Comparison of ENCODE assay signal across 27 mouse cellular contexts in the genomic region with DNA sequence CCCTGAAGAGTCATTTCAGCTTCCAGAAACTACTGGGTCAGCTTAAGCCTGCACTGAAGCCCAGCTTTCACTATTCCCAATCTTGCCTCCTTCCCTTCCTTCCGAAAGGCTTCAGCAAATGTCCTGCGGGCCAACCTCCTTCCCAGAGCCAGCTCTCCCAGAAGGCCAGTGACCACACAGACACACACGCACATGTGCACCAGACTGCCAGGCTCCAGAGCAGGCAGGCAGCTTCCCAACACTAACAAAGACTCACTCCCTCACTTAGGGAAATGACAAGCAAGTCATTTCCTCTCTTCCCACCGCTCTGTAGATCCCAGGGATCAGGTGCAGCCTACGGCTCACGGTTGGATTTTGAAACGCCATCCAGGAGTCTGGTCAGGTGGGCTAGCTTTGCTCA. TPM values are rescaled to one million over a fixed set of nuclear protein-coding genes. Genes with fewer than 3 reads are reported as not detected.
DNase-seq lines count a peak whose midpoint lies in the region; ATAC-seq and TF ChIP-seq lines count a peak whose summit lies in the region.
"Had no signal": no experiment of that assay in that cellular context is flagged by ENCODE, and none has a peak within 500 bp of the region (broad histone marks: within the 10 kb centered on the region; RNA-seq: fewer than 3 reads in every experiment).

No protein-coding gene starts in this region.

- peaks cover 2 to 14% of the 10 kb centered on the region in 2 experiments; a peak in 3 of 4 replicates for H3K4me1 ChIP-seq in heart, embryonic 14.5 days (ENCODE audit: control insufficient read depth in 2 of 2, insufficient read depth in 2 of 2, low read length in 2 of 2)
- H3K4me1 ChIP-seq: forebrain, embryonic 13.5 days; intestine, embryonic 15.5 days had no signal

- no peak overlapping the region for H3K4me3 ChIP-seq in layer of hippocampus, adult 2 months
- H3K4me3 ChIP-seq in heart, embryonic 14.5 days (ENCODE audit: control insufficient read depth in 1 of 2, insufficient read depth in 1 of 2, low read depth in 1 of 2, low read length in 2 of 2): no peak overlapping the region
- H3K4me3 ChIP-seq: forebrain, embryonic 13.5 days; heart, embryonic 15.5 days; hindbrain, embryonic 13.5 days; intestine, embryonic 15.5 days had no signal

- TF ChIP-seq CTCF in layer of hippocampus, adult 2 months (conservative IDR thresholded peaks at IDR 0.05): no peak

- no peak overlapping the region for H3K9ac ChIP-seq in heart, embryonic 14.5 days (ENCODE audit: low read length)
- H3K9ac ChIP-seq: forebrain, embryonic 13.5 days; heart, embryonic 15.5 days; hindbrain, embryonic 13.5 days; intestine, embryonic 15.5 days had no signal

- peak overlapping the region; percentile 53 for H3K27ac ChIP-seq in layer of hippocampus, adult 2 months
- H3K27ac ChIP-seq in heart, embryonic 14.5 days (replicated peaks in 1 of 2; ENCODE audit: control insufficient read depth in 1 of 2, insufficient read depth in 1 of 2, low read depth in 2 of 2, low read length in 2 of 2): no peak overlapping the region
- H3K27ac ChIP-seq: forebrain, embryonic 13.5 days; heart, embryonic 15.5 days; hindbrain, embryonic 13.5 days; intestine, embryonic 15.5 days had no signal

- 59% methylated on average over 7 of the region's 7 CpGs for WGBS in heart, embryonic 14.5 days

- H3K9me3 ChIP-seq in heart, embryonic 14.5 days (ENCODE audit: control insufficient read depth, low read length): no peaks in the 10 kb centered on the region
- H3K9me3 ChIP-seq: forebrain, embryonic 13.5 days; heart, embryonic 15.5 days; hindbrain, embryonic 13.5 days; intestine, embryonic 15.5 days had no signal

- ATAC-seq in cerebellum, adult (ENCODE audit: insufficient number of reproducible peaks, low FRiP score, low TSS enrichment): no peak
- 0 out of 2 replicates have a peak, but pooled peaks have one; percentile 11 for ATAC-seq in heart, embryonic 14.5 days (ENCODE audit: insufficient number of reproducible peaks, insufficient read depth, low FRiP score, low read depth)
- no peak for ATAC-seq in inflammation-experienced regulatory T-cells, adult 6 months
- ATAC-seq: CD4-positive, CD25-positive, alpha-beta regulatory T cell, adult 4 months; forebrain, embryonic 13.5 days; intestine, embryonic 15.5 days; lung, postnatal 0 days; midbrain, embryonic 16.5 days; Patski had no signal

- H3K4me2 ChIP-seq in heart, embryonic 14.5 days (ENCODE audit: low read length): no peak overlapping the region
- H3K4me2 ChIP-seq: forebrain, embryonic 13.5 days; heart, embryonic 15.5 days; hindbrain, embryonic 13.5 days; intestine, embryonic 15.5 days had no signal

- peak; percentile 38 for DNase-seq in cerebellum, adult 11 months
- no peak for DNase-seq in layer of hippocampus, adult 2 months (ENCODE audit: low spot score in 2 of 2)
- DNase-seq in layer of hippocampus, adult 18-20 months (ENCODE audit: low spot score in 2 of 2): no peak
- DNase-seq in brain, adult 2 months (ENCODE audit: low read depth, low spot score): peak; percentile 63
- no peak for DNase-seq in frontal cortex, adult 2 months (ENCODE audit: extremely low spot score in 1 of 2, low spot score in 1 of 2)
- DNase-seq: adrenal gland, postnatal 25 days; gastrocnemius, postnatal 25 days; kidney, postnatal 36 days; liver; retina, postnatal 1 day; thymus, postnatal 14 days had no signal

- H3K27me3 ChIP-seq in heart, embryonic 14.5 days (ENCODE audit: control insufficient read depth, insufficient read depth, low read length): no peaks in the 10 kb centered on the region
- H3K27me3 ChIP-seq: forebrain, embryonic 13.5 days; heart, embryonic 15.5 days; hindbrain, embryonic 13.5 days; intestine, embryonic 15.5 days; Patski had no signal

- H3K36me3 ChIP-seq in heart, embryonic 14.5 days (ENCODE audit: control insufficient read depth, insufficient read depth, low read length): no peaks in the 10 kb centered on the region
- H3K36me3 ChIP-seq: heart, embryonic 15.5 days; hindbrain, embryonic 13.5 days; intestine, embryonic 15.5 days had no signal

RNA-seq across cellular contexts. Expression of gene Zfyve28, which starts 12.1 kb away (rescaled TPM):
- total RNA-seq in layer of hippocampus, adult 2 months (2021): 10 to 100 TPM; 35.0 to 35.8 TPM
- total RNA-seq in layer of hippocampus, adult 18-20 months (2021): 10 to 100 TPM; 30.8 to 32.0 TPM
- 0.32 and 0.42 TPM in 2 replicates for polyA plus RNA-seq in heart, embryonic 14.5 days (2014; fragmentation: Nextera tagmentation; extraction: Ambion mirVana)
- polyA plus RNA-seq in inflammation-experienced regulatory T-cells, adult 6 months (2017; shearing (Covaris generic)): 1 to 10 TPM; 1.5 to 5.6 (median 4.6) TPM
- polyA plus RNA-seq in frontal cortex, adult 2 months (2012; rRNA removed): 37.6 and 37.8 TPM in 2 replicates
- total RNA-seq: common myeloid progenitor, adult 5-6 weeks had no signal

RNA-seq across cellular contexts. Expression of gene Cfap99, which starts 12.2 kb away (rescaled TPM):
- under 1 TPM; 0.22 to 0.56 TPM for total RNA-seq in layer of hippocampus, adult 2 months (2021)
- total RNA-seq in layer of hippocampus, adult 18-20 months (2021): under 1 TPM; 0.36 to 0.42 TPM
- 0.09 TPM in 1 of 2 replicates, not detected in the other for polyA plus RNA-seq in heart, embryonic 14.5 days (2014; fragmentation: Nextera tagmentation; extraction: Ambion mirVana)
- polyA plus RNA-seq in inflammation-experienced regulatory T-cells, adult 6 months (2017; shearing (Covaris generic)): not detected
- polyA plus RNA-seq in frontal cortex, adult 2 months (2012; rRNA removed): 0.30 and 0.42 TPM in 2 replicates
- total RNA-seq: adrenal gland, postnatal 25 days; common myeloid progenitor, adult 5-6 weeks; gastrocnemius, postnatal 25 days had no signal
- polyA plus RNA-seq: CD4-positive, CD25-positive, alpha-beta regulatory T cell, adult 4 months; embryonic facial prominence, embryonic 11.5 days; forebrain, embryonic 13.5 days; intestine, embryonic 15.5 days; kidney, embryonic 14.5 days; liver, embryonic 16.5 days; Patski; stomach, embryonic 16.5 days had no signal

RNA-seq across cellular contexts. Expression of gene Rnf4, which starts 59.9 kb away (rescaled TPM):
- total RNA-seq in layer of hippocampus, adult 2 months (2021): 10 to 100 TPM; 80.5 to 81.0 TPM
- total RNA-seq in layer of hippocampus, adult 18-20 months (2021): 10 to 100 TPM; 76.8 to 82.1 TPM
- polyA plus RNA-seq in heart, embryonic 14.5 days (2014; fragmentation: Nextera tagmentation; extraction: Ambion mirVana): 116 and 120 TPM in 2 replicates
- polyA plus RNA-seq in inflammation-experienced regulatory T-cells, adult 6 months (2017; shearing (Covaris generic)): 100 to 1,000 TPM; 104 to 122 (median 113) TPM
- polyA plus RNA-seq in frontal cortex, adult 2 months (2012; rRNA removed): 84.9 TPM in 2 replicates

Comparison
In these comparisons a context has a peak if more than half of its experiments do, and no peak if none do; other contexts are left out.
1. DNase-seq: peak in cerebellum, adult 11 months (single experiment) and brain, adult 2 months (single experiment); none in layer of hippocampus, adult 2 months (0 of 2), layer of hippocampus, adult 18-20 months (0 of 2) and frontal cortex, adult 2 months (0 of 2).